Mouse (Mus musculus) liver, embryonic 16.5 days (tissue): ENCODE data around the gene Ube2cbp. TPM values are rescaled to one million over a fixed set of nuclear protein-coding genes. Genes with fewer than 3 reads are reported as not detected.

ENCODE experiments used
- ATAC-seq: fragments of 200-750 bp; cut with Nextera tagmentation; 2 replicates; pipeline ENCODE4 v1.8.0; 2017; ENCODE audit warnings: low read depth, mild to moderate bottlenecking, moderate number of reproducible peaks, moderate library complexity
- H3K27ac ChIP-seq: fragments of 300-500 bp; sonication (generic); 2 replicates; pipeline ENCODE4 v1.5.1; 2014; ENCODE audit warnings: mild to moderate bottlenecking, low read length
- H3K27me3 ChIP-seq: fragments of 300-500 bp; sonication (generic); 2 replicates; pipeline ENCODE4 v1.6.1; 2014; ENCODE audit warnings: low read depth, low read length, mixed read lengths; ENCODE audit not compliant: control insufficient read depth, insufficient read depth
- H3K36me3 ChIP-seq: fragments of 300-500 bp; sonication (generic); 2 replicates; pipeline ENCODE4 v1.6.1; 2014; ENCODE audit warnings: mild to moderate bottlenecking; ENCODE audit not compliant: control insufficient read depth, insufficient read depth
- H3K4me1 ChIP-seq: fragments of 300-500 bp; sonication (generic); 2 replicates; pipeline ENCODE4 v1.6.1; 2014; ENCODE audit warnings: low read depth, low read length, mixed read lengths; ENCODE audit not compliant: control insufficient read depth
- H3K4me2 ChIP-seq: fragments of 300-500 bp; sonication (generic); 2 replicates; pipeline ENCODE4 v1.6.1; 2014; ENCODE audit warnings: low read depth, low read length, mixed read lengths
- H3K4me3 ChIP-seq: fragments of 300-500 bp; sonication (generic); 2 replicates; pipeline ENCODE4 v1.5.1; 2014; ENCODE audit warnings: low read depth, mild to moderate bottlenecking, low read length
- H3K9ac ChIP-seq: fragments of 300-500 bp; sonication (generic); 2 replicates; pipeline ENCODE4 v1.6.1; 2014; ENCODE audit warnings: low read depth, low read length
- H3K9me3 ChIP-seq: fragments of 300-500 bp; sonication (generic); replicated peaks from 2 replicates; pipeline ENCODE4 v1.6.1; 2016; ENCODE audit warnings: low read length; ENCODE audit not compliant: control insufficient read depth
- WGBS: fragments of 180-500 bp; shearing (Covaris S2); extraction: QIAGEN DNeasy Blood & Tissue Kit; methylation state at CpG from one replicate; pipeline ENCODE4 v1.1.7; 2014; ENCODE audit not compliant: insufficient replicate concordance; 5-methylcytosine and 5-hydroxymethylcytosine counted together
- polyA plus RNA-seq: library from polyadenylated mRNA; unstranded; fragments of >200 nt; fragmentation: Nextera tagmentation; extraction: Ambion mirVana; gene quantifications from 2 replicates; pipeline ENCODE4 v1.2.1, GENCODE M21; 2015

The Ube2cbp gene
- polyA plus RNA-seq, 1 experiment from 2014 or later: 1.5 TPM

DNA sequence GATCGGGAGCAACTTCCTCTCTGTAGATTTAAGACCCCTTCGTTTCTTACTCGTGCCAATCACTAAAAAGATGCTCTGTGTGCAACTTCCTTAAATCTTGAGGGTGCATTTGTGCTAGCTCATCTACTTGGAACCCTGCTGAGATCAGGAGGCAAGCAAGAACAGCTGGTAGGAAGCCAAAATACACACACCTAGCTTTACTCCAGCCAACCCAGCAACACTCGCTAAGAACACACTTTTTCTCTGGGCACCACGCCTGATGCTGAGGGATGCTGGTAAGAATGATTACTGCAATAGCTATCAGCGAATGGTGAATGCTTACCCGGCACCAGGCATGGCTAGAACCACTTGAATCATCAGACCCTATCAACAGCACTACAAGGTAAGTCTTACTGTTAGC is 17.9 kb downstream of the Ube2cbp start:
- no peak overlapping the region for H3K4me3 ChIP-seq
- no peak overlapping the region for H3K4me2 ChIP-seq
- no peak overlapping the region for H3K27ac ChIP-seq
- no peak for ATAC-seq
- no peaks in the 10 kb centered on the region for H3K9me3 ChIP-seq
- WGBS: 48% methylated on average over 7 of the region's 7 CpGs
- H3K27me3 ChIP-seq: no peaks in the 10 kb centered on the region
- H3K9ac ChIP-seq: no peak overlapping the region
- peaks cover 4% of the 10 kb centered on the region for H3K4me1 ChIP-seq
- no peaks in the 10 kb centered on the region for H3K36me3 ChIP-seq

DNA sequence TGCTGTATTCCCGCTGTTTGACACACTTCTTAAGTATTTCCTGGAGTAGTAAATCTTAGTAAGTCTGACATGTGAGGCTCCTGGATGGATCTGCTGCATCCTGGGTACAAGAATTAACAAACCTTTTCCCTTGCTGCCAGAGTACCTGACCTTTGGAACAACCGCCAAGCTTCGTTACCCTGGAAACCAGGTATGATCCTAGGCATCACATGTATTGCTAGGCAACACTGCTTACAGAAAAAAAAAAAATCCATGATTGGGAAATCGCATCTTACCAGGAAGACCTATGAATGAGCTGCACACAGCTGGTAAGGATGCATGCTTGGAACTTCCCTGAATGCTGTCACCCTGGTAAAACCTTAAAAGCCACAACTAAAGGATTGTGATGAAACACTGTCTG is 22.5 kb downstream of the Ube2cbp start:
- no peak overlapping the region for H3K4me2 ChIP-seq
- no peaks in the 10 kb centered on the region for H3K36me3 ChIP-seq
- no peak overlapping the region for H3K4me3 ChIP-seq
- H3K4me1 ChIP-seq: no peaks in the 10 kb centered on the region
- no peaks in the 10 kb centered on the region for H3K27me3 ChIP-seq
- H3K27ac ChIP-seq: no peak overlapping the region
- ATAC-seq: no peak
- H3K9ac ChIP-seq: no peak overlapping the region
- WGBS: 64% methylated on average over 4 of the region's 4 CpGs
- H3K9me3 ChIP-seq: no peaks in the 10 kb centered on the region

GRCm38 (mm10) chr9:86438337-86439009 is 26.3 kb downstream of the Ube2cbp start:
- H3K36me3 ChIP-seq: no peaks in the 10 kb centered on the region
- no peak overlapping the region for H3K27ac ChIP-seq
- H3K27me3 ChIP-seq: no peaks in the 10 kb centered on the region
- no peak overlapping the region for H3K4me2 ChIP-seq
- no peaks in the 10 kb centered on the region for H3K4me1 ChIP-seq
- H3K9me3 ChIP-seq: no peaks in the 10 kb centered on the region
- 70% methylated on average over 11 of the region's 11 CpGs for WGBS
- no peak overlapping the region for H3K4me3 ChIP-seq
- ATAC-seq: no peak
- no peak overlapping the region for H3K9ac ChIP-seq

DNA sequence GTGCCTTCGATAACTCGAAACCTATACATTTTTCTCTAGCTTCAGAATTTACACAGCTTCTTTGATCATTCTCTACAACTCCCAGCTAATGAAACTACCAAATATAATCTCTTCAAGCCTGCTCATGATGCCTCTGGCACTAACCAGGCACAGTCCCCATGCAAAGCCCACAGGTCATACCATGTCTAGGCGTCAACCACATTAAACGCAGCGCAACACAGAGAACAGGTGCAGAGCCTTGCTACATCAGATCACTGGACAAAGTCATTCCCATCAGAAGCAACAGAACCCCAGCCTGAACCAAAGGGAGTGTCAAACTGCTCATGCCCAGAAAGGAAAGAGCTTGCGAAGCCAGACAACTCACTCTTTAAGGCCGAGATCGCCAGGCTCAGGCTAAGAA is 28.1 kb downstream of the Ube2cbp start:
- 85% methylated on average over 8 of the region's 8 CpGs for WGBS
- no peak overlapping the region for H3K4me2 ChIP-seq
- no peak for ATAC-seq

DNA sequence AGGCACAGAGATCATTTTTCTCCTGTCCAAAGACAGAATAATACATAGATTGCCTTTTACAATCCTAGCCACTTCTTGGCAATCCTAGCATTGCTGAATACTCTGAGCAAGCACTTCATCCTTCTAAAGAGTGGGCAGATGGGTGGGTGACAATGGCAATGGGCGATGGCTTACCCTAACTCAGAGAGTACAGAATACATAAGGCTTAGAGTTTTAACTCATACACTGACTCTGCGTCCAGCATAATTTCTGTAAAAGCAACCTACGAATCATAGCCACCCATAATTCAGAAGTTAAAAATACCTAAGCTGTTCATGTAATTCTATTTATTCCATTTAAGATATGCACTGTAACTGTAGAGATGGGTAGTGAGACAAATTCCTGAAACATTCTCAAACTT is 29.2 kb downstream of the Ube2cbp start:
- H3K9ac ChIP-seq: no peak overlapping the region
- ATAC-seq: no peak
- no peaks in the 10 kb centered on the region for H3K9me3 ChIP-seq
- H3K36me3 ChIP-seq: no peaks in the 10 kb centered on the region
- H3K4me3 ChIP-seq: no peak overlapping the region
- H3K4me2 ChIP-seq: no peak overlapping the region
- WGBS: 77% methylated on average over 3 of the region's 3 CpGs
- H3K4me1 ChIP-seq: no peaks in the 10 kb centered on the region
- no peaks in the 10 kb centered on the region for H3K27me3 ChIP-seq
- H3K27ac ChIP-seq: no peak overlapping the region

More for the DNA sequence above, 28.1 kb downstream of the Ube2cbp start:
- no peak overlapping the region for H3K9ac ChIP-seq
- no peaks in the 10 kb centered on the region for H3K36me3 ChIP-seq
- no peaks in the 10 kb centered on the region for H3K9me3 ChIP-seq
- H3K4me3 ChIP-seq: no peak overlapping the region
- H3K4me1 ChIP-seq: no peaks in the 10 kb centered on the region
- H3K27ac ChIP-seq: no peak overlapping the region
- no peaks in the 10 kb centered on the region for H3K27me3 ChIP-seq

DNA sequence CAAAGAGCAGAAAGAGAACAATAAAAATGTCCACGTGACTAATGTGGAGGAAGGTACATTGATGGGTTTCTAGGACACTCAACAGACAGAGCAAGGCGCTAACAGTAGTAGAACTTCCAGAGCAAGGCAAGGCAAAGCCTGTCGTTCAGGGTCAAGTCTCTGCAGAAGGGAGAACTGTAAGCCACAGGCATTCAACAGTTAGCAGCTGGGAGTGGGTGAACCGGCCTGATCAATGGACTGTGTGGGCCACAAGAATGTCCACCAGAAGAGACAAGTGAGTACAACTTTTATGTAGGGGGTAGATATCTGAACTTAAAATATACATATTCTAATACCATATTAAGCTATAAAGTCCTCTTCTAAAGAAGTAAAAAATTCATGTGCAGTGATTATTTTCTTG is 41.4 kb downstream of the Ube2cbp start:
- no peaks in the 10 kb centered on the region for H3K4me1 ChIP-seq
- no peaks in the 10 kb centered on the region for H3K27me3 ChIP-seq
- no peak overlapping the region for H3K4me2 ChIP-seq
- 65% methylated on average over 4 of the region's 4 CpGs for WGBS
- H3K36me3 ChIP-seq: no peaks in the 10 kb centered on the region
- H3K27ac ChIP-seq: no peak overlapping the region
- H3K9me3 ChIP-seq: no peaks in the 10 kb centered on the region
- no peak overlapping the region for H3K4me3 ChIP-seq
- H3K9ac ChIP-seq: no peak overlapping the region
- ATAC-seq: no peak

DNA sequence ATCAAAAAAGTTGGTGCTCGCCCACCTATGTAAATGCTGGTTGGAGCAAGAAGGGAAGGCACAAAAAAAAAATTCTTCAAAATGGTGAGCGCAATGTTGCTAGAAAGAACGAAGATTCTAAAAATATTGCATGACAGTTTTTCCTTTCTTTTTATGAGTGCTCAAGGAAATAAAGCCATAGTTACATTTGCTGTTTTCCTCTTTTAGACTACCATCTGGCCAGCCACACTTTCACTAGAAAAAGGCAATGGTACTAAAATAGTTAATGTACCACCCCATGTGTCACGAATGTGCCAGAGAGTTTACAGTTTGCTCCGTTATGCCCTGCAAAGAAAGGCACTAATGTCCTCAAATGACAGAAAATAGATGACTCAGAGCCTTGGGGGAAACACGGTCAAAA is 45.4 kb downstream of the Ube2cbp start:
- no peaks in the 10 kb centered on the region for H3K27me3 ChIP-seq
- H3K36me3 ChIP-seq: no peaks in the 10 kb centered on the region
- H3K27ac ChIP-seq: no peak overlapping the region
- WGBS: 73% methylated on average over 6 of the region's 6 CpGs
- no peak for ATAC-seq
- no peaks in the 10 kb centered on the region for H3K9me3 ChIP-seq
- H3K9ac ChIP-seq: no peak overlapping the region
- no peaks in the 10 kb centered on the region for H3K4me1 ChIP-seq
- H3K4me2 ChIP-seq: no peak overlapping the region
- no peak overlapping the region for H3K4me3 ChIP-seq

GRCm38 (mm10) chr9:86417971-86418370 is 46.8 kb downstream of the Ube2cbp start:
- no peaks in the 10 kb centered on the region for H3K4me1 ChIP-seq
- no peaks in the 10 kb centered on the region for H3K9me3 ChIP-seq
- H3K4me3 ChIP-seq: no peak overlapping the region
- no peaks in the 10 kb centered on the region for H3K27me3 ChIP-seq
- no peak overlapping the region for H3K9ac ChIP-seq
- no peak overlapping the region for H3K27ac ChIP-seq
- H3K36me3 ChIP-seq: no peaks in the 10 kb centered on the region
- no peak for ATAC-seq
- no peak overlapping the region for H3K4me2 ChIP-seq
- 71% methylated on average over 1 of the region's 1 CpGs for WGBS

- no peak overlapping the region for H3K9ac ChIP-seq
- WGBS: 63% methylated on average over 6 of the region's 6 CpGs
- no peaks in the 10 kb centered on the region for H3K27me3 ChIP-seq
- H3K9me3 ChIP-seq: no peaks in the 10 kb centered on the region
- H3K4me1 ChIP-seq: no peaks in the 10 kb centered on the region; the same call in 1 of the 2 replicates
- H3K36me3 ChIP-seq: no peaks in the 10 kb centered on the region
- ATAC-seq: no peak
- no peak overlapping the region for H3K27ac ChIP-seq
- no peak overlapping the region for H3K4me3 ChIP-seq
- no peak overlapping the region for H3K4me2 ChIP-seq
These were observed 69.0 kb downstream of the Ube2cbp start for GRCm38 (mm10) chr9:86395785-86396184.
